Mouse (Mus musculus): Measurements from ENCODE around the gene Cdk5rap1.
"Not testable (repeated sequence)": the region's sequence is repeated elsewhere in the genome, so short reads cannot be mapped to it uniquely, and the experiment has no call there.

- not testable (repeated sequence) for TF ChIP-seq CTCF (IDR thresholded peaks at IDR 0.05; ENCODE audit: control insufficient read depth, insufficient read depth, insufficient read length); MAX (IDR thresholded peaks at IDR 0.05); USF1 (IDR thresholded peaks at IDR 0.05; ENCODE audit: low read depth); MYOG (IDR thresholded peaks at IDR 0.05; ENCODE audit: control insufficient read depth, extremely low read depth, insufficient read length); CEBPB (IDR thresholded peaks at IDR 0.05; ENCODE audit: low read depth); FOSL1 (IDR thresholded peaks at IDR 0.05; ENCODE audit: insufficient read depth, low read length, poor library complexity, severe bottlenecking); MYOD1 (IDR thresholded peaks at IDR 0.05; ENCODE audit: control insufficient read depth, insufficient read length, low read depth)
These were observed 78.1 kb downstream of the Cdk5rap1 start for GRCm38 (mm10) chr2:154294746-154295145.

Data from C2C12 (cell line).